Mouse (Mus musculus): ENCODE measurements around the gene Bola1.

DNA sequence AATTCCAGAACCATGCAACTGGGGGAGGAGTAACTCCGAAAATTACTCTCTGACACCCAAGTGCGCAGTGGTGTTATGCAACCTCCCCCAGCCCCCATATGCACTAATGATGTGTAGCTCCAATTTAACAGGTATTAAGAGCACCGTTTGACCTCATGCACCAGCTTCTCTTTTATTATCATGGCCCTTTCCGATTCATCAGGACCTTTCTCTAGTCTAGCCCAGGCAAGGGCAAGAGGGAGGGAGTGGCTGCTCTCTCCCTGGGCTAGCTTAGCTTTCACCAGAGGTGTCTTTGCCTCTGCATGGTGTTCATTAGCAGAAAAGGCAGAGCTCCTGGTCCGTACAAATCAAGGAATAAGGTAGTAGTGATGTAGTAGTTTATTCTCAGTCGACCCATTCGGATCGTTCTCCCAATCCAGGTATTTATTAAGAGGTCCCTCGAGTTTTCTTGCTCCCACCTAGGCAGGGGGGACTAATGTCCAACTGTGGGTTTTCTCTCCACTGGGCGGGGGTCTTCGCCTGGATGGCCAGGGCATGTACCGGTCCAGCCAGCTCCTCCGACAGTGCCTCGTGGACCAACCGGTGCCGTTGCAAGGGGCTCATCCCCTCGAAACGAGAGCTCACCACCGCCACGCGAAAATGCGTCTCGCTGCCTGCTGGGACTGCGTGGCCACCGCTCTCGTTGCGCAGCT, 22.9 kb downstream of the Bola1 start:
- TF ChIP-seq ETS1 (conservative IDR thresholded peaks at IDR 0.05; ENCODE audit: low read depth, low read length) (no peak), CTCF (conservative IDR thresholded peaks at IDR 0.05 in 1 of 2, IDR thresholded peaks at IDR 0.05 in 1 of 2; ENCODE audit: low read depth in 2 of 2, low read length in 2 of 2) (no peak), POLR2A (IDR thresholded peaks at IDR 0.05; ENCODE audit: low read depth, low read length) (no peak), CHD2 (IDR thresholded peaks at IDR 0.05; ENCODE audit: low read length) (no peak), ZKSCAN1 (IDR thresholded peaks at IDR 0.05; ENCODE audit: borderline replicate concordance, low read depth, low read length) (no peak), MXI1 (IDR thresholded peaks at IDR 0.05; ENCODE audit: low read depth, low read length) (no peak)

Measured in CH12.LX (cell line).